Mouse (Mus musculus) left cerebral cortex, adult 9 months (tissue): ENCODE measurements around the gene Fli1.

ENCODE experiments used
- DNase-seq, 2 experiments: peaks; one replicate each; pipeline ENCODE4 v3.0.0; 2022; ENCODE audit warnings: low spot score in 2 of 2

Gene Fli1

GRCm38 (mm10) chr9:32542212-32543039, at the start of gene Fli1:
TSS of gene Fli1 (minus strand) at chr9:32542861.
- no peak for DNase-seq

- DNase-seq: peak; percentile 38 to 76
These were observed 49.3 kb upstream of the Fli1 start for GRCm38 (mm10) chr9:32591732-32592582.

- DNase-seq: no peak
These were observed 47.9 kb upstream of the Fli1 start for GRCm38 (mm10) chr9:32590571-32590970.

GRCm38 (mm10) chr9:32589900-32590299, 47.2 kb upstream of the Fli1 start:
- DNase-seq: peak; percentile 15 to 82

- DNase-seq: no peak
These were observed 42.7 kb upstream of the Fli1 start for GRCm38 (mm10) chr9:32585357-32585756.

GRCm38 (mm10) chr9:32583905-32584304, 41.2 kb upstream of the Fli1 start:
- DNase-seq: no peak

- DNase-seq: no peak
These were observed 39.4 kb upstream of the Fli1 start for GRCm38 (mm10) chr9:32581851-32582573.

GRCm38 (mm10) chr9:32578411-32578810, 35.8 kb upstream of the Fli1 start:
- no peak for DNase-seq

GRCm38 (mm10) chr9:32573638-32574037, 31.0 kb upstream of the Fli1 start:
- DNase-seq: no peak

- no peak for DNase-seq
These were observed 29.0 kb upstream of the Fli1 start for GRCm38 (mm10) chr9:32571676-32572075.

GRCm38 (mm10) chr9:32570547-32570946, 27.9 kb upstream of the Fli1 start:
- DNase-seq: no peak

- no peak for DNase-seq
These were observed 26.6 kb upstream of the Fli1 start for GRCm38 (mm10) chr9:32569261-32569660.

GRCm38 (mm10) chr9:32567603-32568002, 24.9 kb upstream of the Fli1 start:
- DNase-seq: no peak

GRCm38 (mm10) chr9:32565309-32565708, 22.6 kb upstream of the Fli1 start:
- no peak for DNase-seq

- DNase-seq: no peak
These were observed 20.2 kb upstream of the Fli1 start for GRCm38 (mm10) chr9:32562837-32563236.

- DNase-seq: no peak
These were observed 19.7 kb upstream of the Fli1 start for GRCm38 (mm10) chr9:32562409-32562808.

GRCm38 (mm10) chr9:32561190-32561890, 18.7 kb upstream of the Fli1 start:
- DNase-seq: no peak

GRCm38 (mm10) chr9:32559859-32560258, 17.2 kb upstream of the Fli1 start:
- no peak for DNase-seq

GRCm38 (mm10) chr9:32559454-32559853, 16.8 kb upstream of the Fli1 start:
- no peak for DNase-seq

GRCm38 (mm10) chr9:32556313-32556712, 13.7 kb upstream of the Fli1 start:
- no peak for DNase-seq

GRCm38 (mm10) chr9:32555279-32555678, 12.6 kb upstream of the Fli1 start:
- no peak for DNase-seq
